Mouse (Mus musculus) embryonic facial prominence, embryonic 14.5 days (tissue): ENCODE data around the gene Adamts1. TPM values are rescaled to one million over a fixed set of nuclear protein-coding genes. Genes with fewer than 3 reads are reported as not detected.

Source experiments
- ATAC-seq: fragments of 200-750 bp; cut with Nextera tagmentation; 2 replicates; pipeline ENCODE4 v1.8.0; 2017; ENCODE audit warnings: low read depth, moderate number of reproducible peaks, moderate TSS enrichment
- DNase-seq: peaks from one replicate; pipeline ENCODE4 v3.0.0-alpha.2; 2015; ENCODE audit warnings: low spot score
- H3K27ac ChIP-seq: fragments of 300-500 bp; sonication (generic); replicated peaks from 2 replicates; pipeline ENCODE4 v1.5.1; 2014; ENCODE audit warnings: low read depth, mild to moderate bottlenecking, low read length, moderate library complexity
- H3K27me3 ChIP-seq: fragments of 300-500 bp; sonication (generic); replicated peaks from 2 replicates; pipeline ENCODE4 v1.6.1; 2014; ENCODE audit warnings: low read length; ENCODE audit not compliant: control insufficient read depth, insufficient read depth
- H3K36me3 ChIP-seq: fragments of 300-500 bp; sonication (generic); 2 replicates; pipeline ENCODE4 v1.6.1; 2014; ENCODE audit warnings: low read length, mixed read lengths; ENCODE audit not compliant: control insufficient read depth, insufficient read depth
- H3K4me1 ChIP-seq: fragments of 300-500 bp; sonication (generic); 2 replicates; pipeline ENCODE4 v1.6.1; 2014; ENCODE audit warnings: antibody characterized with exemption, low read length; ENCODE audit not compliant: control insufficient read depth, insufficient read depth
- H3K4me2 ChIP-seq: fragments of 300-500 bp; sonication (generic); 2 replicates; pipeline ENCODE4 v1.6.1; 2014; ENCODE audit warnings: low read depth, mild to moderate bottlenecking, low read length, moderate library complexity, mixed read lengths
- H3K4me3 ChIP-seq: fragments of 300-500 bp; sonication (generic); 2 replicates; pipeline ENCODE4 v1.5.1; 2014; ENCODE audit warnings: low read depth, mild to moderate bottlenecking, low read length
- H3K9ac ChIP-seq: fragments of 300-500 bp; sonication (generic); 2 replicates; pipeline ENCODE4 v1.6.1; 2014; ENCODE audit warnings: low read depth, mild to moderate bottlenecking, low read length, moderate library complexity, mixed read lengths
- H3K9me3 ChIP-seq: fragments of 300-500 bp; sonication (generic); 2 replicates; pipeline ENCODE4 v1.6.1; 2016; ENCODE audit warnings: low read length; ENCODE audit not compliant: control insufficient read depth
- WGBS: fragments of 180-500 bp; shearing (Covaris S2); extraction: QIAGEN DNeasy Blood & Tissue Kit; methylation state at CpG from one replicate; pipeline ENCODE4 v1.1.7; 2014; 5-methylcytosine and 5-hydroxymethylcytosine counted together
- polyA plus RNA-seq: library from polyadenylated mRNA; unstranded; fragments of >200 nt; fragmentation: Nextera tagmentation; extraction: Ambion mirVana; gene quantifications from 2 replicates; pipeline ENCODE4 v1.2.1, GENCODE M21; 2014

Adamts1 gene
- polyA plus RNA-seq, 1 experiment from 2014 or later = 39.3 TPM

- DNase-seq = no peak
- Histone ChIP-seq H3K27me3 (no peaks in the 10 kb centered on the region), H3K9me3 (no peaks in the 10 kb centered on the region), H3K27ac (no peak overlapping the region), H3K4me3 (no peak overlapping the region), H3K4me1 (no peaks in the 10 kb centered on the region), H3K9ac (no peak overlapping the region), H3K36me3 (peaks cover 41% of the 10 kb centered on the region), H3K4me2 (no peak overlapping the region)
- no peak for ATAC-seq
- whole genome bisulfite sequencing = 85% methylated on average over 4 of the region's 4 CpGs
These were observed 9.6 kb downstream of the Adamts1 start for GRCm38 (mm10) chr16:85793166-85793830.

- Histone ChIP-seq H3K9ac (no peak overlapping the region), H3K4me3 (no peak overlapping the region), H3K4me1 (no peaks in the 10 kb centered on the region), H3K36me3 (no peaks in the 10 kb centered on the region), H3K4me2 (no peak overlapping the region), H3K27me3 (no peaks in the 10 kb centered on the region), H3K27ac (no peak overlapping the region), H3K9me3 (no peaks in the 10 kb centered on the region)
- 81% methylated on average over 2 of the region's 2 CpGs for whole genome bisulfite sequencing
- no peak for ATAC-seq
- DNase-seq = no peak
These were observed 21.8 kb downstream of the Adamts1 start for GRCm38 (mm10) chr16:85781076-85781475.

GRCm38 (mm10) chr16:85779775-85780174 lies 23.1 kb downstream of the Adamts1 start:
- H3K36me3 ChIP-seq = no peaks in the 10 kb centered on the region
- H3K4me3 ChIP-seq = no peak overlapping the region
- ATAC-seq (no peak), DNase-seq (peak; percentile 72)
- no peaks in the 10 kb centered on the region for H3K9me3 ChIP-seq
- no peak overlapping the region for H3K4me2 ChIP-seq
- H3K27ac ChIP-seq = no peak overlapping the region
- no peaks in the 10 kb centered on the region for H3K4me1 ChIP-seq
- no peak overlapping the region for H3K9ac ChIP-seq
- no peaks in the 10 kb centered on the region for H3K27me3 ChIP-seq

GRCm38 (mm10) chr16:85772272-85772671 lies 30.6 kb downstream of the Adamts1 start:
- Histone ChIP-seq H3K9ac (no peak overlapping the region), H3K4me3 (no peak overlapping the region), H3K4me1 (no peaks in the 10 kb centered on the region), H3K9me3 (no peaks in the 10 kb centered on the region), H3K4me2 (no peak overlapping the region), H3K36me3 (no peaks in the 10 kb centered on the region), H3K27me3 (no peaks in the 10 kb centered on the region), H3K27ac (no peak overlapping the region)
- WGBS = 69% methylated on average over 3 of the region's 3 CpGs
- ATAC-seq (peak; percentile 62; the same call in 1 of the 2 replicates), DNase-seq (peak; percentile 40)

- Histone ChIP-seq H3K9ac (no peak overlapping the region), H3K4me2 (no peak overlapping the region), H3K4me1 (peaks cover 10% of the 10 kb centered on the region; the same call in 1 of the 2 replicates), H3K27me3 (no peaks in the 10 kb centered on the region), H3K4me3 (no peak overlapping the region), H3K36me3 (no peaks in the 10 kb centered on the region), H3K27ac (no peak overlapping the region), H3K9me3 (no peaks in the 10 kb centered on the region)
- 44% methylated on average over 4 of the region's 4 CpGs for WGBS
- ATAC-seq = no peak
- no peak for DNase-seq
These were observed 35.6 kb downstream of the Adamts1 start for GRCm38 (mm10) chr16:85767341-85767740.

GRCm38 (mm10) chr16:85765697-85766096 lies 37.2 kb downstream of the Adamts1 start:
- Histone ChIP-seq H3K27ac (no peak overlapping the region), H3K36me3 (no peaks in the 10 kb centered on the region), H3K4me2 (no peak overlapping the region), H3K4me1 (peaks cover 19% of the 10 kb centered on the region), H3K27me3 (no peaks in the 10 kb centered on the region), H3K9me3 (no peaks in the 10 kb centered on the region), H3K4me3 (no peak overlapping the region), H3K9ac (no peak overlapping the region)
- ATAC-seq (no peak), DNase-seq (peak; percentile 71)
- WGBS = 22% methylated on average over 8 of the region's 8 CpGs

GRCm38 (mm10) chr16:85765167-85765566 lies 37.7 kb downstream of the Adamts1 start:
- peaks cover 19% of the 10 kb centered on the region for H3K4me1 ChIP-seq
- no peaks in the 10 kb centered on the region for H3K27me3 ChIP-seq
- H3K9ac ChIP-seq = no peak overlapping the region
- no peaks in the 10 kb centered on the region for H3K36me3 ChIP-seq
- 65% methylated on average over 6 of the region's 6 CpGs for WGBS
- no peak overlapping the region for H3K27ac ChIP-seq
- ATAC-seq (no peak), DNase-seq (no peak)
- no peak overlapping the region for H3K4me2 ChIP-seq
- no peak overlapping the region for H3K4me3 ChIP-seq
- no peaks in the 10 kb centered on the region for H3K9me3 ChIP-seq

- H3K9ac ChIP-seq = no peak overlapping the region
- DNase-seq = peak; percentile 62
- no peaks in the 10 kb centered on the region for H3K27me3 ChIP-seq
- peaks cover 19% of the 10 kb centered on the region for H3K4me1 ChIP-seq
- no peak overlapping the region for H3K4me3 ChIP-seq
- H3K4me2 ChIP-seq = no peak overlapping the region
- peak; percentile 47; the same call in 1 of the 2 replicates for ATAC-seq
- WGBS = 40% methylated on average over 10 of the region's 10 CpGs
- peak overlapping the region; percentile 7; the same call in 1 of the 2 replicates for H3K27ac ChIP-seq
- no peaks in the 10 kb centered on the region for H3K36me3 ChIP-seq
- no peaks in the 10 kb centered on the region for H3K9me3 ChIP-seq
These were observed 40.8 kb downstream of the Adamts1 start for GRCm38 (mm10) chr16:85762052-85762665.
